Mouse (Mus musculus) forebrain, embryonic 12.5 days (tissue): Measurements from ENCODE around the gene Mmaa. TPM values are rescaled to one million over a fixed set of nuclear protein-coding genes. Genes with fewer than 3 reads are reported as not detected.

Source experiments
- ATAC-seq: fragments of 200-750 bp; cut with Nextera tagmentation; 2 replicates; pipeline ENCODE4 v1.8.0; 2017; ENCODE audit warnings: moderate TSS enrichment; ENCODE audit not compliant: low FRiP score
- H3K27ac ChIP-seq: fragments of 300-500 bp; sonication (generic); 2 replicates; pipeline ENCODE4 v1.5.1; 2016; ENCODE audit warnings: mild to moderate bottlenecking
- H3K27me3 ChIP-seq: fragments of 300-500 bp; sonication (generic); 2 replicates; pipeline ENCODE4 v1.6.1; 2016; ENCODE audit warnings: mild to moderate bottlenecking
- H3K36me3 ChIP-seq: fragments of 300-500 bp; sonication (generic); replicated peaks from 2 replicates; pipeline ENCODE4 v1.6.1; 2016; ENCODE audit warnings: mild to moderate bottlenecking
- H3K4me1 ChIP-seq: fragments of 300-500 bp; sonication (generic); 2 replicates; pipeline ENCODE4 v1.6.1; 2016
- H3K4me2 ChIP-seq: fragments of 300-500 bp; sonication (generic); 2 replicates; pipeline ENCODE4 v1.6.1; 2016; ENCODE audit warnings: mild to moderate bottlenecking, moderate library complexity
- H3K4me3 ChIP-seq: fragments of 300-500 bp; sonication (generic); replicated peaks from 2 replicates; pipeline ENCODE4 v1.5.1; 2016; ENCODE audit warnings: mild to moderate bottlenecking
- H3K9ac ChIP-seq: fragments of 300-500 bp; sonication (generic); 2 replicates; pipeline ENCODE4 v1.6.1; 2016; ENCODE audit warnings: mild to moderate bottlenecking
- H3K9me3 ChIP-seq: fragments of 300-500 bp; sonication (generic); 2 replicates; pipeline ENCODE4 v1.6.1; 2016
- WGBS: fragments of 180-500 bp; shearing (Covaris S2); methylation state at CpG from one replicate; pipeline ENCODE4 v1.1.7; 2016; 5-methylcytosine and 5-hydroxymethylcytosine counted together
- polyA plus RNA-seq: library from polyadenylated mRNA; unstranded; fragments of >200 nt; fragmentation: Nextera tagmentation; extraction: Ambion mirVana; gene quantifications from 2 replicates; pipeline ENCODE4 v1.2.1, GENCODE M21; 2016

Gene Mmaa
- polyA plus RNA-seq, 1 experiment from 2014 or later = 17.5 TPM

- 70% methylated on average over 2 of the region's 2 CpGs for WGBS
- no peaks in the 10 kb centered on the region for H3K27me3 ChIP-seq
- no peak overlapping the region for H3K9ac ChIP-seq
- no peak overlapping the region for H3K4me2 ChIP-seq
- no peaks in the 10 kb centered on the region for H3K4me1 ChIP-seq
- H3K36me3 ChIP-seq = no peaks in the 10 kb centered on the region
- no peaks in the 10 kb centered on the region for H3K9me3 ChIP-seq
- no peak for ATAC-seq
- no peak overlapping the region for H3K4me3 ChIP-seq
- H3K27ac ChIP-seq = no peak overlapping the region
These were observed 16.1 kb upstream of the Mmaa start for GRCm38 (mm10) chr8:79310801-79311200.

- H3K9me3 ChIP-seq = no peaks in the 10 kb centered on the region
- no peak overlapping the region for H3K4me2 ChIP-seq
- no peak overlapping the region for H3K4me3 ChIP-seq
- H3K36me3 ChIP-seq = no peaks in the 10 kb centered on the region
- no peaks in the 10 kb centered on the region for H3K27me3 ChIP-seq
- no peak overlapping the region for H3K9ac ChIP-seq
- ATAC-seq = no peak
- WGBS = 71% methylated on average over 5 of the region's 5 CpGs
- H3K4me1 ChIP-seq = no peaks in the 10 kb centered on the region
- H3K27ac ChIP-seq = no peak overlapping the region
These were observed 11.2 kb upstream of the Mmaa start for GRCm38 (mm10) chr8:79305941-79306340.

- Histone ChIP-seq H3K9ac (no peak overlapping the region), H3K36me3 (no peaks in the 10 kb centered on the region), H3K4me3 (no peak overlapping the region), H3K4me2 (no peak overlapping the region), H3K4me1 (no peaks in the 10 kb centered on the region), H3K27me3 (no peaks in the 10 kb centered on the region), H3K27ac (no peak overlapping the region), H3K9me3 (no peaks in the 10 kb centered on the region)
- ATAC-seq = no peak
- WGBS = 86% methylated on average over 3 of the region's 3 CpGs
These were observed 6.8 kb upstream of the Mmaa start for GRCm38 (mm10) chr8:79301548-79301947.

- no peak overlapping the region for H3K27ac ChIP-seq
- no peak overlapping the region for H3K4me2 ChIP-seq
- WGBS = 88% methylated on average over 5 of the region's 5 CpGs
- H3K9me3 ChIP-seq = no peaks in the 10 kb centered on the region
- H3K36me3 ChIP-seq = no peaks in the 10 kb centered on the region
- peaks cover 10% of the 10 kb centered on the region for H3K4me1 ChIP-seq
- H3K9ac ChIP-seq = no peak overlapping the region
- H3K4me3 ChIP-seq = no peak overlapping the region
- ATAC-seq = no peak
- H3K27me3 ChIP-seq = no peaks in the 10 kb centered on the region
These were observed 5.0 kb upstream of the Mmaa start for GRCm38 (mm10) chr8:79299704-79300103.

GRCm38 (mm10) chr8:79297763-79298162 lies 3.0 kb upstream of the Mmaa start:
- Histone ChIP-seq H3K4me2 (no peak overlapping the region), H3K9ac (no peak overlapping the region), H3K4me1 (peaks cover 21% of the 10 kb centered on the region), H3K27me3 (no peaks in the 10 kb centered on the region), H3K4me3 (no peak overlapping the region), H3K9me3 (no peaks in the 10 kb centered on the region), H3K27ac (no peak overlapping the region), H3K36me3 (no peaks in the 10 kb centered on the region)
- no peak for ATAC-seq
- 34% methylated on average over 3 of the region's 3 CpGs for WGBS

- peak overlapping the region; percentile 60 for H3K4me2 ChIP-seq
- no peak for ATAC-seq
- H3K36me3 ChIP-seq = no peaks in the 10 kb centered on the region
- H3K4me3 ChIP-seq = peak overlapping the region; percentile 67
- WGBS = 15% methylated on average over 18 of the region's 18 CpGs
- no peaks in the 10 kb centered on the region for H3K9me3 ChIP-seq
- H3K27me3 ChIP-seq = no peaks in the 10 kb centered on the region
- H3K27ac ChIP-seq = peak overlapping the region; percentile 96
- peak overlapping the region; percentile 78 for H3K9ac ChIP-seq
- H3K4me1 ChIP-seq = peaks cover 25% of the 10 kb centered on the region
These were observed 754 bp upstream of the Mmaa start for GRCm38 (mm10) chr8:79295276-79296105.

- Histone ChIP-seq H3K36me3 (no peaks in the 10 kb centered on the region), H3K4me2 (peak overlapping the region; percentile 60), H3K4me3 (peak overlapping the region; percentile 67), H3K27me3 (no peaks in the 10 kb centered on the region), H3K27ac (no peak overlapping the region), H3K9me3 (no peaks in the 10 kb centered on the region), H3K9ac (peak overlapping the region; percentile 40; the same call in 1 of the 2 replicates), H3K4me1 (peaks cover 25% of the 10 kb centered on the region)
- 72% methylated on average over 3 of the region's 3 CpGs for WGBS
- ATAC-seq = no peak
These were observed 896 bp downstream of the Mmaa start for GRCm38 (mm10) chr8:79293841-79294240.

GRCm38 (mm10) chr8:79292712-79293264 lies 1.9 kb downstream of the Mmaa start:
- H3K4me3 ChIP-seq = no peak overlapping the region
- H3K9me3 ChIP-seq = no peaks in the 10 kb centered on the region
- no peak overlapping the region for H3K9ac ChIP-seq
- H3K27ac ChIP-seq = no peak overlapping the region
- H3K4me2 ChIP-seq = peak overlapping the region; percentile 60; the same call in 1 of the 2 replicates
- H3K4me1 ChIP-seq = peaks cover 25% of the 10 kb centered on the region
- H3K27me3 ChIP-seq = no peaks in the 10 kb centered on the region
- H3K36me3 ChIP-seq = no peaks in the 10 kb centered on the region
- WGBS = 84% methylated on average over 3 of the region's 3 CpGs
- ATAC-seq = no peak

- Histone ChIP-seq H3K36me3 (no peaks in the 10 kb centered on the region), H3K4me3 (no peak overlapping the region), H3K9me3 (no peaks in the 10 kb centered on the region), H3K4me1 (peaks cover 15% of the 10 kb centered on the region), H3K27ac (no peak overlapping the region), H3K9ac (no peak overlapping the region), H3K27me3 (no peaks in the 10 kb centered on the region), H3K4me2 (no peak overlapping the region)
- WGBS = 80% methylated on average over 5 of the region's 5 CpGs
- ATAC-seq = no peak
These were observed 5.1 kb downstream of the Mmaa start for GRCm38 (mm10) chr8:79289592-79289991.

- 73% methylated on average over 2 of the region's 2 CpGs for WGBS
- Histone ChIP-seq H3K27me3 (no peaks in the 10 kb centered on the region), H3K27ac (no peak overlapping the region), H3K9ac (no peak overlapping the region), H3K4me1 (peaks cover 12% of the 10 kb centered on the region), H3K36me3 (no peaks in the 10 kb centered on the region), H3K4me3 (no peak overlapping the region), H3K9me3 (no peaks in the 10 kb centered on the region), H3K4me2 (no peak overlapping the region)
- ATAC-seq = no peak
These were observed 6.1 kb downstream of the Mmaa start for GRCm38 (mm10) chr8:79288681-79289080.

- Histone ChIP-seq H3K4me2 (no peak overlapping the region), H3K4me3 (no peak overlapping the region), H3K36me3 (no peaks in the 10 kb centered on the region), H3K9ac (no peak overlapping the region), H3K27ac (no peak overlapping the region), H3K27me3 (no peaks in the 10 kb centered on the region), H3K9me3 (no peaks in the 10 kb centered on the region), H3K4me1 (peaks cover 8% of the 10 kb centered on the region)
- 89% methylated on average over 4 of the region's 4 CpGs for WGBS
- no peak for ATAC-seq
These were observed 6.5 kb downstream of the Mmaa start for GRCm38 (mm10) chr8:79288250-79288649.

GRCm38 (mm10) chr8:79286424-79286823 lies 8.3 kb downstream of the Mmaa start:
- Histone ChIP-seq H3K9me3 (no peaks in the 10 kb centered on the region), H3K4me3 (no peak overlapping the region), H3K4me1 (no peaks in the 10 kb centered on the region), H3K9ac (no peak overlapping the region), H3K4me2 (no peak overlapping the region), H3K27me3 (no peaks in the 10 kb centered on the region), H3K36me3 (0 out of 2 replicates have a peak, but pooled peaks cover 3% of the 10 kb centered on the region), H3K27ac (no peak overlapping the region)
- 90% methylated on average over 3 of the region's 3 CpGs for WGBS
- ATAC-seq = no peak

GRCm38 (mm10) chr8:79284626-79285025 lies 10.1 kb downstream of the Mmaa start:
- H3K27me3 ChIP-seq = no peaks in the 10 kb centered on the region
- no peak overlapping the region for H3K9ac ChIP-seq
- H3K9me3 ChIP-seq = no peaks in the 10 kb centered on the region
- no peak overlapping the region for H3K27ac ChIP-seq
- ATAC-seq = no peak
- H3K4me1 ChIP-seq = no peaks in the 10 kb centered on the region
- no peak overlapping the region for H3K4me2 ChIP-seq
- 94% methylated on average over 3 of the region's 3 CpGs for WGBS
- no peak overlapping the region for H3K4me3 ChIP-seq
- H3K36me3 ChIP-seq = peaks cover 16% of the 10 kb centered on the region
